In the genomic region with DNA sequence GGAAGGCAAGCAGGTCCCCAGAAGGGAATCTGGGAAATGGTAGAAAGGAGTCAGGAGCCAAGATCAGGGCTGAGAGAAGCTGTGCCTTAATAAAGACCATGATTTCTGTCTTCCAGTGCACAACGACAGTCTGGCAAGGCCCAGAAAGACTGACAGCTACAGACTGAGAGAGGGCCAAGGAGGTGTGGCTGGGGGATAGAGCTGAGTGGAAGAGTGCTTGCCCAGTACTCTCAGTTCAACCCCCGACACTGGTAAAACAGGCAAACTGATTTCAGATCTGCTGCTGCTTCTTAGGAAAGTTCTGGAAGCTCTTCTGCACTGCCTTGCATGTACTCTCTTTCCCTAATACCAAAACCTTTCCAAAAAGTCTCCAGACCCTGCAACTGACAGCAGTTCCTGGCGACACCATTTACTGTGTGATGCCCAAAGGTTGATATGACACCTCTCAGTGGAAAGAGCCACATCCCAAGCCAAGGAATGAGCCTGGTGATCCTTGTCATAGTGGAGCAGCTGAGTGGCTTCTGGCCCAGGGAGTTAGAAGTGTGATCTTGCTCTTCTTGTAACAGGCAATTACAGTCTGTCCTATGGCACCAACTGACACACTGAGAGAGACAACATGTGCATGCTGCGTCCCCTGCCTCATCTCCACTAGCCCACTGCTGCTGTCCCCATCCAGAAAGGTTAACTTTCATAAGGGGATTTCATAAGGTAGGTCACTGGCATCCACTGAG, we compare ENCODE assay signal across 13 mouse cellular contexts. TPM values are rescaled to one million over a fixed set of nuclear protein-coding genes. Genes with fewer than 3 reads are reported as not detected.
DNase-seq lines count a peak whose midpoint lies in the region; ATAC-seq lines count a peak whose summit lies in the region.
"Had no signal": no experiment of that assay in that cellular context is flagged by ENCODE, and none has a peak within 500 bp of the region (broad histone marks: within the 10 kb centered on the region; RNA-seq: fewer than 3 reads in every experiment).

No protein-coding gene starts in this region.

- H3K4me2 ChIP-seq in limb, embryonic 12.5 days = no peak overlapping the region
- H3K4me2 ChIP-seq: neural tube, embryonic 12.5 days had no signal

- no peaks in the 10 kb centered on the region for H3K36me3 ChIP-seq in limb, embryonic 12.5 days
- no peaks in the 10 kb centered on the region for H3K36me3 ChIP-seq in limb, embryonic 10.5 days
- H3K36me3 ChIP-seq: G1E; neural tube, embryonic 12.5 days had no signal

- DNase-seq in heart, adult 11 months = peak; percentile 92
- DNase-seq in heart, postnatal 4 days = no peak
- no peak for DNase-seq in limb, embryonic 10.5 days (ENCODE audit: low spot score)
- peak; percentile 35 to 38 for DNase-seq in gastrocnemius, adult 8-10 months (ENCODE audit: low spot score in 2 of 2)
- DNase-seq in lung, postnatal 10 days = peak; percentile 32
- no peak for DNase-seq in adrenal gland, postnatal 25 days
- no peak for DNase-seq in right cerebral cortex, postnatal 36 days (ENCODE audit: low spot score in 2 of 2)
- DNase-seq: cerebellum, adult 18-20 months; right cerebral cortex, postnatal 14 days had no signal

- H3K27me3 ChIP-seq in limb, embryonic 12.5 days = no peaks in the 10 kb centered on the region
- no peaks in the 10 kb centered on the region for H3K27me3 ChIP-seq in limb, embryonic 10.5 days (ENCODE audit: low read depth, poor library complexity, severe bottlenecking)
- H3K27me3 ChIP-seq: neural tube, embryonic 12.5 days had no signal

- 76% methylated on average over 4 of the region's 4 CpGs for WGBS in limb, embryonic 12.5 days
- WGBS in limb, embryonic 10.5 days = 78% methylated on average over 4 of the region's 4 CpGs

- H3K4me3 ChIP-seq in limb, embryonic 12.5 days (replicated peaks) = no peak overlapping the region
- H3K4me3 ChIP-seq in limb, embryonic 10.5 days = no peak overlapping the region
- H3K4me3 ChIP-seq: neural tube, embryonic 12.5 days had no signal

- ATAC-seq in limb, embryonic 12.5 days (ENCODE audit: insufficient number of reproducible peaks, insufficient read depth, low FRiP score, low TSS enrichment, low read depth) = no peak

- H3K4me1 ChIP-seq in limb, embryonic 12.5 days (replicated peaks) = peaks cover 30% of the 10 kb centered on the region
- peaks cover 30% of the 10 kb centered on the region for H3K4me1 ChIP-seq in limb, embryonic 10.5 days

- H3K9ac ChIP-seq in limb, embryonic 12.5 days (replicated peaks) = no peak overlapping the region
- H3K9ac ChIP-seq: neural tube, embryonic 12.5 days had no signal

- H3K9me3 ChIP-seq in limb, embryonic 12.5 days = no peaks in the 10 kb centered on the region
- H3K9me3 ChIP-seq in limb, embryonic 10.5 days (replicated peaks) = no peaks in the 10 kb centered on the region
- H3K9me3 ChIP-seq: G1E; neural tube, embryonic 12.5 days had no signal

- H3K27ac ChIP-seq in limb, embryonic 12.5 days = peak overlapping the region; percentile 75
- no peak overlapping the region for H3K27ac ChIP-seq in limb, embryonic 10.5 days
- H3K27ac ChIP-seq: neural tube, embryonic 12.5 days had no signal

RNA-seq across cellular contexts. Expression of gene Diexf, which starts 43.8 kb away (rescaled TPM):
- total RNA-seq in heart, postnatal 4 days (2021) = 10 to 100 TPM; 10.2 to 11.8 TPM
- 12.0 TPM in 2 replicates for polyA plus RNA-seq in limb, embryonic 12.5 days (2016; fragmentation: Nextera tagmentation; extraction: Ambion mirVana)
- polyA plus RNA-seq in limb, embryonic 10.5 days (2016; fragmentation: Nextera tagmentation; extraction: Ambion mirVana) = 10.1 and 11.5 TPM in 2 replicates
- 10 to 100 TPM in 1 of 4 experiments, 1 to 10 TPM in 3; 6.6 to 10.2 (median 8.1) TPM for total RNA-seq in gastrocnemius, adult 8-10 months (2022)
- total RNA-seq in adrenal gland, postnatal 25 days (2021) = 23.3 and 23.4 TPM in 2 replicates

RNA-seq across cellular contexts. Expression of gene Syt14, which starts 50.7 kb away (rescaled TPM):
- under 1 TPM; 0.29 TPM for total RNA-seq in heart, postnatal 4 days (2021)
- polyA plus RNA-seq in limb, embryonic 12.5 days (2016; fragmentation: Nextera tagmentation; extraction: Ambion mirVana) = 4.2 and 4.9 TPM in 2 replicates
- polyA plus RNA-seq in limb, embryonic 10.5 days (2016; fragmentation: Nextera tagmentation; extraction: Ambion mirVana) = 3.3 and 4.1 TPM in 2 replicates
- total RNA-seq in gastrocnemius, adult 8-10 months (2022) = under 1 TPM; 0.07 to 0.22 (median 0.11) TPM
- 8.8 and 12.8 TPM in 2 replicates for total RNA-seq in adrenal gland, postnatal 25 days (2021)
- polyA plus RNA-seq: C2C12, G1E had no signal

Comparison
In these comparisons a context has a peak if more than half of its experiments do, and no peak if none do; other contexts are left out.
1. DNase-seq: peak in heart, adult 11 months (single experiment), gastrocnemius, adult 8-10 months (2 of 2) and lung, postnatal 10 days (single experiment); none in heart, postnatal 4 days (single experiment), limb, embryonic 10.5 days (single experiment), adrenal gland, postnatal 25 days (single experiment) and right cerebral cortex, postnatal 36 days (0 of 2).